Mouse (Mus musculus) embryonic facial prominence, embryonic 15.5 days (tissue): ENCODE results near the gene Spats2. TPM values are rescaled to one million over a fixed set of nuclear protein-coding genes. Genes with fewer than 3 reads are reported as not detected.
A peak's percentile ranks its signal among the peaks of the same experiment; 100 is the strongest.

Experiments used
- ATAC-seq: fragments of 200-750 bp; cut with Nextera tagmentation; 2 replicates; pipeline ENCODE4 v1.8.0; 2017; ENCODE audit warnings: low read depth, moderate TSS enrichment; ENCODE audit not compliant: insufficient number of reproducible peaks, low FRiP score, low TSS enrichment
- H3K27ac ChIP-seq: fragments of 300-500 bp; sonication (generic); replicated peaks from 2 replicates; pipeline ENCODE4 v1.5.1; 2015; ENCODE audit warnings: mild to moderate bottlenecking, inconsistent platforms
- H3K27me3 ChIP-seq: fragments of 300-500 bp; sonication (generic); 2 replicates; pipeline ENCODE4 v1.6.1; 2015; ENCODE audit warnings: inconsistent platforms
- H3K36me3 ChIP-seq: fragments of 300-500 bp; sonication (generic); 2 replicates; pipeline ENCODE4 v1.6.1; 2015; ENCODE audit warnings: mild to moderate bottlenecking, inconsistent platforms
- H3K4me1 ChIP-seq: fragments of 300-500 bp; sonication (generic); 2 replicates; pipeline ENCODE4 v1.6.1; 2015; ENCODE audit warnings: inconsistent platforms
- H3K4me2 ChIP-seq: fragments of 300-500 bp; sonication (generic); replicated peaks from 2 replicates; pipeline ENCODE4 v1.6.1; 2015; ENCODE audit warnings: mild to moderate bottlenecking, inconsistent platforms
- H3K4me3 ChIP-seq: fragments of 300-500 bp; sonication (generic); replicated peaks from 2 replicates; pipeline ENCODE4 v1.5.1; 2015; ENCODE audit warnings: mild to moderate bottlenecking, inconsistent platforms
- H3K9ac ChIP-seq: fragments of 300-500 bp; sonication (generic); 2 replicates; pipeline ENCODE4 v1.6.1; 2015; ENCODE audit warnings: inconsistent platforms
- H3K9me3 ChIP-seq: fragments of 300-500 bp; sonication (generic); replicated peaks from 2 replicates; pipeline ENCODE4 v1.6.1; 2016; ENCODE audit warnings: inconsistent platforms
- WGBS: fragments of 180-500 bp; shearing (Covaris S2); methylation state at CpG from one replicate; pipeline ENCODE4 v1.1.7; 2015; 5-methylcytosine and 5-hydroxymethylcytosine counted together
- polyA plus RNA-seq: library from polyadenylated mRNA; unstranded; fragments of >200 nt; fragmentation: Nextera tagmentation; extraction: Ambion mirVana; gene quantifications from 2 replicates; pipeline ENCODE4 v1.2.1, GENCODE M21; 2015

The Spats2 gene
- polyA plus RNA-seq, 1 experiment from 2014 or later: 36.7 TPM

DNA sequence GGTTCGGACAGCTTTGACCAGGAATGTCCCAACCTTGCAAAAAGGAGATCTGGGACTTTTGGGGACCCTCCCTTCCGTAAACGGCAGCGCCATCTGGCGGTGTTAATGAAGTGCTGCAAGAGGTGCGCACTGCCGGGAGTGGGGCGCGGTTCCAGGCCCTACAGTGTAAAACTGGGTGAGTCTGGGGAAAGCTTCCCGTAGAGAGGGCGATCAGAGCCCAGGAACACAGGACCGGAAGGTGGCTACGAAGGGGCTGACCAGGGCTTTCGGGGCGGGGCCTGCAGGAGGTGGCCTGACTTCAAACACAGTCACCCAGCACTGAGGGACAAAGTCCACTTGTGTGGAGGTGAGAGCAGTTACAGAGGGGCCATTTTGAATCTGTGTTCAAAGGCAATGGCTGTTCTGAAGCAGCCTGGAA, 26.6 kb upstream of the Spats2 start:
- Histone ChIP-seq H3K36me3 (no peaks in the 10 kb centered on the region), H3K27ac (no peak overlapping the region), H3K9ac (no peak overlapping the region; the same call in 1 of the 2 replicates), H3K4me3 (peak overlapping the region; percentile 43; the same call in 1 of the 2 replicates), H3K9me3 (no peaks in the 10 kb centered on the region), H3K27me3 (peaks cover 62% of the 10 kb centered on the region), H3K4me2 (peak overlapping the region; percentile 74), H3K4me1 (peaks cover 43% of the 10 kb centered on the region)
- 1% methylated on average over 15 of the region's 15 CpGs for WGBS
- ATAC-seq: no peak

DNA sequence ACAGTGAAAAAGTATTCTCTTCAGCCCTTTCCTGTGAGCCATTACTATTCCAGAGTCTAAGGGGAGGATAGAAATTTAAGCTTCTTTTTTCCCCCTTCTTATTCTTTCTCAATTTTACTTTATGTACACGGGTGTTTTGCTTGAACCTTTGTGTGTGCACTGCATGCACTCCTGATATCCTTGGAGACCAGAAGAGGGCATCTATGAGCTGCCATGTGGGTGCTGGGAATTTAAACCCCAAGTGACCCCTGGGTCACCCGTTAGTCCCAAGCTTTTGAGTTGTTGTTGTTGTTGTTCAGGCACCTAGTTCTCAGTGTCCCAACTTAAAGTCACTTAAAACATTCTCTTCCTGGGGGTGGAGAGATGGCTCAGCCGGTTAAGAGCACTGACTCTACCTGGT, 25.7 kb upstream of the Spats2 start:
- H3K27me3 ChIP-seq: peaks cover 56% of the 10 kb centered on the region
- 43% methylated on average over 3 of the region's 3 CpGs for WGBS
- H3K36me3 ChIP-seq: no peaks in the 10 kb centered on the region
- H3K4me2 ChIP-seq: no peak overlapping the region
- peaks cover 37% of the 10 kb centered on the region for H3K4me1 ChIP-seq
- no peaks in the 10 kb centered on the region for H3K9me3 ChIP-seq
- no peak overlapping the region for H3K9ac ChIP-seq
- no peak overlapping the region for H3K4me3 ChIP-seq
- H3K27ac ChIP-seq: no peak overlapping the region
- ATAC-seq: no peak

DNA sequence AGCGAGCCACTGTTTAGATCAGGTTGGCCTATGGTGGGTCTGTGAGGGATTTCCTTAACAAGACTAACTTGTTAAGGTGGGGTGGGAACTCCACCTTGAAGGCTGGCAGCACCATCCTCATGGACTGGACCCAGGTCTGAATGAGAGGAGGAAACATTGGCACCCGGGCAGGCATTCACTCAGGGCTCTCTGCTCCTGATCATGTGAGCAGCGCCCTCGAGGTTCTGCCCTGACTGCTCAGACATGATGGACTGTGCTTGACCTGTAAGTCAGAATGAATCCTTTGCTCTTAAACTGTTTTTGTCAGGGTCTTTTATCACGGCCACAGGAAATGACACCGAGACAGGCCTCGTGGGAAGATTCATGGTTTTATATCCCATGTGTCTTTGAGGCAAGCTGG, 20.5 kb upstream of the Spats2 start:
- 64% methylated on average over 7 of the region's 7 CpGs for WGBS
- H3K4me1 ChIP-seq: no peaks in the 10 kb centered on the region

DNA sequence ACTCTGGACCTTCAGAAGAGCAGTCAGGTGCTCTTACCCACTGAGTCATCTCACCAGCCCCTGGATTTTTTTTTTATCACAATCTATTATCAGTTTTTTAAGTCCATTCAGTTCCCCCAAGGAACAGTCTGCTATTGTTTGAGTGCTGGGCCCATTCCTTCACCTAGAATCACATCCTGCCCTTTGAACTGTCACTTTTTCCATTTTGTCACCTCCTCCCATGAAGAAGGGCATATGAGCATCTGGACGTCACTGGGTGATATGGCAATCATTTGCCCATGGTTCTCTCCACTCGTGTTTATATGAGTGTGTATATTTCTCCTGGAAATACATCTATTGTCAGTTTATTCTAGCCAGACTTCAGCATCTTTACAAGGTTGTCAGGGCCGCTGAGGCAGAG, 17.9 kb upstream of the Spats2 start:
- ATAC-seq: no peak
- H3K4me1 ChIP-seq: no peaks in the 10 kb centered on the region
- H3K9me3 ChIP-seq: no peaks in the 10 kb centered on the region
- no peak overlapping the region for H3K4me3 ChIP-seq
- no peaks in the 10 kb centered on the region for H3K27me3 ChIP-seq
- no peaks in the 10 kb centered on the region for H3K36me3 ChIP-seq
- H3K27ac ChIP-seq: no peak overlapping the region
- no peak overlapping the region for H3K4me2 ChIP-seq
- H3K9ac ChIP-seq: no peak overlapping the region
- 79% methylated on average over 3 of the region's 3 CpGs for WGBS

More for the DNA sequence above, 20.5 kb upstream of the Spats2 start:
- Histone ChIP-seq H3K9me3 (no peaks in the 10 kb centered on the region), H3K27ac (no peak overlapping the region), H3K36me3 (no peaks in the 10 kb centered on the region), H3K9ac (no peak overlapping the region), H3K27me3 (peaks cover 6% of the 10 kb centered on the region), H3K4me2 (no peak overlapping the region), H3K4me3 (no peak overlapping the region)
- ATAC-seq: no peak

DNA sequence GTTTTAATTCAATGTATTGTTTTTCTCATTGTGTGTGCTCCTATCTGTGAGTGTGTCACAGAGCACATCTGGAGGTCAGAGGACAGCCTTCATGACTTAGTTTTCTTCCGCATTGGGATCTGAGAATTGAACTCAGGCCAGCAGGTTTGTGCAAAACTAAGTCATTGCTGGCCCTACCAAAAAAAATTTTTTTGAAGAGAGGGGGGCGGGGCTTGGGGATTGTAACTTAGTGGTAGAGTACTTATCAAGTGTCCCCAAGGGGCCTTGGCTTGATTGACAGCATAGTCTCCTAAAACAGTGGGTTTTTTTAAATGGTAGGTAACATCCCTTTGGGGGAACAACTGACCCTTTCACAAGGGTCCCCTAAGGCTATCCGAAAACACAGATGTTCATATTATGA, 14.6 kb upstream of the Spats2 start:
- Histone ChIP-seq H3K9ac (no peak overlapping the region), H3K9me3 (no peaks in the 10 kb centered on the region), H3K4me3 (no peak overlapping the region), H3K4me1 (no peaks in the 10 kb centered on the region), H3K27me3 (no peaks in the 10 kb centered on the region), H3K4me2 (no peak overlapping the region), H3K36me3 (no peaks in the 10 kb centered on the region), H3K27ac (no peak overlapping the region)
- 86% methylated on average over 3 of the region's 3 CpGs for WGBS
- no peak for ATAC-seq

DNA sequence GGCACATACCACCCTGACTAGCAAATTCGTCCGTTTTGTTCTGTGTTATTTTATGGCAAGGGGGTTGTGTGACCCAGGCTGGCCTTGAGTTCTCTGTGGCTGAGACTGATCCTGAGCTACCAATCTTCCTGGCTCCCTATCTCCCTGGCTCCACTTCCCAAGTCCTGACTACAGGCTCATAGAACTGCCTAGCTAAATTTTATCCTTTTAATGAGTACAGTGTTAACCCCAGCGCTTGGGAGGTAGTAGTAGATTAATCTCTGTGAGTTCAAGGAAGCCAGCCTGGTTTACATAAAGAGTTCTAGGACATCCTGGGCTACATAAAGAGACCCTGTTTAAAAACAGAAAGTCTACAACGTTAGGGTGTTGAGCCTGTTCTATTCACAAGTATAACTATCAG, 13.9 kb upstream of the Spats2 start:
- H3K27me3 ChIP-seq: no peaks in the 10 kb centered on the region
- no peak for ATAC-seq
- 49% methylated on average over 4 of the region's 4 CpGs for WGBS
- no peaks in the 10 kb centered on the region for H3K9me3 ChIP-seq
- H3K4me1 ChIP-seq: no peaks in the 10 kb centered on the region
- H3K27ac ChIP-seq: no peak overlapping the region
- H3K4me2 ChIP-seq: no peak overlapping the region
- H3K9ac ChIP-seq: no peak overlapping the region
- no peaks in the 10 kb centered on the region for H3K36me3 ChIP-seq
- no peak overlapping the region for H3K4me3 ChIP-seq

DNA sequence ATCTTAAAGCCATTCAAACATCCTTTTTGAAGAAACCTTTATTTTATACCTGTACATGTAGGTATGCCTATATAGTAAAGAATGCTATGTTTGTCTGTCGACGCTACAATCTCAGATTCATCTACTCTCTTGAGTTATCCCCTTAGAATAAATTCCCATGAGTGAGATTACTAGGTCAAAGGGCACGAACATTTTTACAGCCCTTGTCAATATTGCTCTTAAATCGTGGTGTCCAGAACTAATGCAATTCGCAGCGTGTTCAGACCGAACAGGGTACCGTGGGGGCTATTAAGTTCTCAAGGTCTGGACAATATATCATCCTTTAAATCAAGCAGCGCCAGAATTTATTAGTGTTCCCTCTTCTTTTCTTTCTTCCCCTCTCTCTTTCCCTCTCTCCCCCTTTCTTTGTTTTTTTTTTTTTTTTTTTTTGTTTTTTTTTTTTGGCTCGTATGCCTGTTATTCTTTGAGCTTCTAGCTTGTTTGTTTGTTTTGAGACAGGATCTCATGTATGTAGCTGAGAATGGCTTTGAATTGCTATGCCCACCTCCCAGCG, 12.8 kb upstream of the Spats2 start:
- Histone ChIP-seq H3K9me3 (no peaks in the 10 kb centered on the region), H3K4me3 (no peak overlapping the region), H3K4me1 (no peaks in the 10 kb centered on the region), H3K36me3 (no peaks in the 10 kb centered on the region), H3K27ac (no peak overlapping the region), H3K9ac (no peak overlapping the region), H3K4me2 (0 out of 2 replicates have a peak overlapping the region, but pooled peaks have one; percentile 2), H3K27me3 (no peaks in the 10 kb centered on the region)
- ATAC-seq: no peak
- WGBS: 63% methylated on average over 11 of the region's 11 CpGs

DNA sequence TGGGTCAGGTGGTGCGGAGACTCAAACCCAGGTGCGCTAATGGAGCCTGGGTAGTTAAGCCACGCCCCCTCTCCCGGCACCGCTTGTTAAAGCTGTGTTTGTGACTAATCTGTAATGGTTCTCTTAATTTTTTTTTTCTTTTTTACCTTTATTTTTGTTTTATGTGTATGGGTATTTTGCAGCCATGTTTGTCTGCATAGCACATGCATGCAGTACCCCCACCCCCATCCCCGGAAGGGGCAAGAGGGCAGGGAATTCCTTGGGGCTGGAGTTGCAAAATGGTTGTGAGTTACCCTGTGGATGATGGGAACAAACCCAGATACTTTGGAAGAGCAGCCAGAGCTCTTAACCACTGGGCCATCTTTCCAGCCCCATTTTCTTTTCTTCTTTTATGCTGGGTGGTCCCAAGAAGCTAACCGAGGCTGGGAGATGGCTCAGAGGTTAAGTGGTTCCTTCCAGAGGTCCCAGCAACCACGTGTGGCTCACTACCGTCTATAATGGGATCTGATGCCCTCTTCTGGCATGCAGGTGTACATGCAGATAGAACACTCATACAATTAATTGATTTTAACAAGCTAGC, 12.2 kb upstream of the Spats2 start:
- Histone ChIP-seq H3K27ac (no peak overlapping the region), H3K27me3 (no peaks in the 10 kb centered on the region), H3K9ac (no peak overlapping the region), H3K36me3 (no peaks in the 10 kb centered on the region), H3K4me2 (0 out of 2 replicates have a peak overlapping the region, but pooled peaks have one; percentile 2), H3K9me3 (no peaks in the 10 kb centered on the region), H3K4me3 (no peak overlapping the region; the same call in 1 of the 2 replicates), H3K4me1 (no peaks in the 10 kb centered on the region)
- no peak for ATAC-seq
- WGBS: 10% methylated on average over 9 of the region's 9 CpGs

DNA sequence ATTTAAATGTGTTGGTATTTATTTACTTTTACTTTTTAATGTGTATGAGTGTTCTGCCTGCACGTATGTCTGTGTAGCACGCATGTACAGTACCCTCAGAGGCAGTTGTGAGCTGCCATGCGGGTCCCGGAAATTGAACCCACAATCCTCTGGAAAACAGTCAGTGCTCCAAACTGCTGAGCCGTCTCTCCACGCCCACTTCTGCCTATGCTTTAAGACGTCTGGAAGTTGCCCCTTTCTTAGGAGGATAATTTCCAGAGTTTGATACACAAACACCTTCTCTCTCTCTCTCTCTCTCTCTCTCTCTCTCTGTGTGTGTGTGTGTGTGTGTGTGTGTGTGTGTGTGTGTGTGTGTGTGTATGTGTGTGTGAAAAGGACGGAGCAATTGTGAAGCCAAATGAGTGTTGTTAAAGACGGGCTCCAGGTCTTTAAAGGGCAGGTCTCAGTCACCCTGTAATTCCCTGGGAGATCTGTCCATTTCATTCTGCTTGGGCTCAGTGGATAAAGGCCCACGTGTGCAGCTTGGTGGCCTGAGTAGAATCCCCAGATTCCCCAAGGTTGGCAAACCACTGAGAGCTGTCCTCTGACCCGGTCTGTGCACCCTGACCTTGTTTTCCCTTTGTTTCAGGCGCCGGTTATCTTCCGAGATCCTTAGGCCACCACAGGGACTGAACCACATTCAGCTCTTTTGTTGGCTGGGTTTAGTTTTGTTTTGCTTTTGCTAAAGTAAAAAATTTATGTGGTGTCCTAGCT, 11.2 kb upstream of the Spats2 start:
- no peaks in the 10 kb centered on the region for H3K36me3 ChIP-seq
- no peak for ATAC-seq

DNA sequence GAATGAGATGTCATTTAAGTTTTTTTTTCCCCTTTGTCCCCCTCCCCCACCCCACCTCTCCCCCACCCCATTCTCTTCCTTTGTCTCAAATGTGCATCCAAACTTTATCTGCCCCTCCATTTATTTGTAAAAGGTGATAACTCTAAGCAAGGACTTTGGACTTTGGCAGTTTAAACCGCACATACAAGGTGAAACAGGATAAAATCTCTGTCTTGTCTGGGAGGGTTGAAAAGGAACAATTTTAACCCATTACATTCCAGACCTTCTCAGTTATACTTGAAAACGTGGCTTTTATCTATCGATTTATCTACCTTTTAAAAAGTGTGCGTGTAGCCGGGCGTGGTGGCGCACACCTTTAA, 10.7 kb upstream of the Spats2 start:
- no peak for ATAC-seq
- H3K27me3 ChIP-seq: no peaks in the 10 kb centered on the region
- no peak overlapping the region for H3K27ac ChIP-seq
- no peak overlapping the region for H3K9ac ChIP-seq
- no peak overlapping the region for H3K4me3 ChIP-seq
- H3K9me3 ChIP-seq: no peaks in the 10 kb centered on the region
- H3K4me1 ChIP-seq: no peaks in the 10 kb centered on the region
- H3K36me3 ChIP-seq: no peaks in the 10 kb centered on the region
- WGBS: 83% methylated on average over 7 of the region's 7 CpGs
- no peak overlapping the region for H3K4me2 ChIP-seq

More for the DNA sequence above, 11.2 kb upstream of the Spats2 start:
- H3K4me1 ChIP-seq: no peaks in the 10 kb centered on the region
- H3K4me2 ChIP-seq: no peak overlapping the region
- H3K27ac ChIP-seq: no peak overlapping the region
- no peaks in the 10 kb centered on the region for H3K9me3 ChIP-seq
- 55% methylated on average over 14 of the region's 14 CpGs for WGBS
- no peaks in the 10 kb centered on the region for H3K27me3 ChIP-seq
- no peak overlapping the region for H3K9ac ChIP-seq
- no peak overlapping the region for H3K4me3 ChIP-seq

DNA sequence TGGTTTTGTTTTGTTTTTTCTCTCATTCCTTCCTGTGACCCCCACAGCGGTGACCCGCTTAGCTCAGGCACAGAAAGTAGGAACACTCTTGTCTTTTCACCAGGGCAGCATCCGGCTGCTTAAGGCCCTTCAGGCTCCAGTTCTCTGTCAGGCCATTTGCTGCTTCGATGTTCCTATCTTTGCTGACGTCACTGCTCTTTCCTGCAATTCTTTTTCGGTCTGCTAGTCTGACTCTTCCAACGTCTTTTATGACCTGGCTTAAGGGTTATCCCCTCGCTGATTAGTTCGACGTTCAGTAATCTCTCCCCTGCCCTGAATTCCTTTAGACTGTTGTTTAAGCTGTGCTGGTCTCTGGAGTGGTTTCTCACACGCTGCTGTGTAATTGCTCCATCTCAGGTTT, 9.2 kb upstream of the Spats2 start:
- 61% methylated on average over 11 of the region's 11 CpGs for WGBS
- Histone ChIP-seq H3K9me3 (no peaks in the 10 kb centered on the region), H3K36me3 (no peaks in the 10 kb centered on the region), H3K9ac (no peak overlapping the region), H3K4me2 (no peak overlapping the region), H3K27ac (no peak overlapping the region), H3K4me1 (no peaks in the 10 kb centered on the region), H3K4me3 (no peak overlapping the region), H3K27me3 (no peaks in the 10 kb centered on the region)
- ATAC-seq: no peak
